Mouse (Mus musculus): ENCODE measurements around the gene Jmy. TPM values are rescaled to one million over a fixed set of nuclear protein-coding genes. Genes with fewer than 3 reads are reported as not detected.
A peak's percentile ranks its signal among the peaks of the same experiment; 100 is the strongest.
"Not testable (repeated sequence)": the region's sequence is repeated elsewhere in the genome, so short reads cannot be mapped to it uniquely, and the experiment has no call there.

The Jmy gene
- 10 to 100 TPM; 32.8 to 33.8 TPM for total RNA-seq (2021)
- long read RNA-seq, experiment 1, full-length matches to known transcripts, result 1 of 8 reads
- long read RNA-seq, experiment 1, partial matches to known transcripts, result 3 of 8 reads
- long read RNA-seq, experiment 1, other reads (novel, unspliced or antisense), result 4 of 8 reads
- long read RNA-seq, experiment 2, partial matches to known transcripts, result 0 of 6 reads
- long read RNA-seq, experiment 2, other reads (novel, unspliced or antisense), result 6 of 6 reads

DNA sequence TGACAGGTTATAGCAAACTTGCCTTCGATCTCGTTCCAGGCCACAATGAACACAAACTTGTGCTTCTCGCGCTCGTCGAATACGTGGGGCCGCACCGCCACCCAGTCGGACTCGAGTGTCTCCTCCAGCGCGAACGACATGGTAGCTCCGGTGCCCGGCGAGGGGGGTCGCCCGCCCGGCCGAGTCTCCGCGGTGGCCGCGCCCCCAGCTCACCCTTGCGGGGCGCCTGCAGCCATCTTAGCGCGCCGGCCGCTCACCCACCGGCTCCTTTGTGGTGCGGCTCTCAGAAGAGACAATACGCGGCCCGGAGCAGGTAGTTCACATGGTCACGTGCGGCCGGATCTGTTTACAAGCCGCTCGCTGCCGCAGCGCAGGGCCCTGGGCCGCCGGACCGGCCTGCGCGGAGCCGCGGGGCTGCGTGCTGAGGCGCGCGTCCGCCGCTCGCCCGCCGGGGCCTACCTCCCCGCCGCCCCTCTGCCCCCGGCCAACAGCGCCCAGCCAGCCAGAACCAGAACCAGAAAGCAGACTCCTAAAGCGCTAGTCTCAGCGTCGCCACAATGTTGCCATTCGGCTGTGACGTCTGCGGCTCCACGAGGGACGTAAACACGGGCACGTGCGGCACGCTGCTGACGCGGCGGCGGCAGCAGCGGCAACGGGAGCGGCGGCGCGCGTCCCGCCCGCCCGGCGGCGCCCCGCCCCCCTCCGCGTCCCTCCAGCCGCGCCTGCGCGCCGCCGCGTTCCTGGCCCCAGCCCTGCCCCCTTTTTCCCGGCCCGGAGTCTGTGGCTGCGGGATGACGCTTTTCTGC, at the start of gene Jmy:
Jmy (minus strand) TSS at position 642 of the 806 bp plus-strand sequence.
- Histone ChIP-seq H3K4me3 (peak within 1 kb of the TSS; percentile 85), H3K27ac (peak within 1 kb of the TSS; percentile 97)
- TF ChIP-seq CTCF (IDR thresholded peaks at IDR 0.05), result no peak
- intact Hi-C loops (cut with DNase I), result loop anchor here (1.0 to 10.0 kb wide), 5 partner anchors 37 to 355 kb away; partner anchors contain the start of gene Cmya5
- DNase-seq, result peak; percentile 93

DNA sequence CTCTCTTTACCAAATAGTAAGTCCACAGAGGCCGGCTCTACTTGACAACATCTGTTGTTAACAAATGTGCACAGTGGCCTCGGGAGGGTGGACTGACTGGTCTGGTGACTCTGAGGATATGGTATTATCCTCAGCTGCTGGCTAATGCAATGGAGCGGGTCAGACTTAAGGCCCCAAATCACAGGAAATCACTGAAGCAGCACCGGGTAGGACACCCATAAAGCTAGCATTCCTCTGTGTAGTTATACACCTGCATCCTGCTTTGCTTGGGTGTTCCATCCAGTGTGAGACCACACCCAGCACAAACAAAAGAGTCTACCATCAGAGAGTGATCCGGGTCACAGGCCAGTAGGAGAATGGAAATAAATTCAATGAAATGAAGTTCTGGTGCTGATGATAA, 48.0 kb upstream of the Jmy start:
- Histone ChIP-seq H3K27ac (no peak overlapping the region), H3K4me3 (no peak overlapping the region)
- DNase-seq, result no peak
- no peak for TF ChIP-seq CTCF (IDR thresholded peaks at IDR 0.05)
- intact Hi-C loops (cut with DNase I), result no loop called here

GRCm38 (mm10) chr13:93546011-93546410, 46.4 kb upstream of the Jmy start:
- intact Hi-C loops (cut with DNase I), result no loop called here

GRCm38 (mm10) chr13:93544274-93544673, 44.7 kb upstream of the Jmy start:
- intact Hi-C loops (cut with DNase I), result no loop called here
- no peak for TF ChIP-seq CTCF (IDR thresholded peaks at IDR 0.05)

More at GRCm38 (mm10) chr13:93546011-93546410, 46.4 kb upstream of the Jmy start:
- no peak for TF ChIP-seq CTCF (IDR thresholded peaks at IDR 0.05)
- no peak overlapping the region for H3K27ac ChIP-seq
- H3K4me3 ChIP-seq, result no peak overlapping the region
- DNase-seq, result no peak

DNA sequence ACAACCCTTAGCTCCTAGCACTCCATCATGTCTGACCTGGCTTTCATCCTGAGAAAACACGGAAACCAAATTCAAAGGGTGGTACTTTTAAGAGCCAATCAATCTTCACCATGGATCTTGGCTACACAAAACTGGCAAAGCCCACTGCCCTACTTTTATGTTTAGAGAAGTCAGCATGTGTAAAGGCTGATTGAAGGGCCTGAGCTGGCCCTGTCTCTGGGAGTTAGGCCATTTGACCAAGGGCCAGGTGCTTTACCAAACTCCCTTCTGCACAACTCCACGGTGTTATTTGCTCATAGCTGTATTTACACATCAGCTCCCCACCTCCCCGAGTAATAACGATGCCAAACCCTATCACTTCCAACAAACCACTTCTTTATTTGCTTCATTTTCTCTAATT, 39.7 kb upstream of the Jmy start:
- H3K27ac ChIP-seq, result no peak overlapping the region
- intact Hi-C loops (cut with DNase I), result no loop called here
- TF ChIP-seq CTCF (IDR thresholded peaks at IDR 0.05), result no peak
- no peak overlapping the region for H3K4me3 ChIP-seq
- no peak for DNase-seq

More at GRCm38 (mm10) chr13:93544274-93544673, 44.7 kb upstream of the Jmy start:
- DNase-seq, result no peak
- Histone ChIP-seq H3K27ac (no peak overlapping the region), H3K4me3 (no peak overlapping the region)

- TF ChIP-seq CTCF (IDR thresholded peaks at IDR 0.05), result no peak
- H3K27ac ChIP-seq, result no peak overlapping the region
- intact Hi-C loops (cut with DNase I), result no loop called here
- H3K4me3 ChIP-seq, result no peak overlapping the region
- DNase-seq, result no peak
Observed at GRCm38 (mm10) chr13:93518753-93519319, 19.2 kb upstream of the Jmy start.

DNA sequence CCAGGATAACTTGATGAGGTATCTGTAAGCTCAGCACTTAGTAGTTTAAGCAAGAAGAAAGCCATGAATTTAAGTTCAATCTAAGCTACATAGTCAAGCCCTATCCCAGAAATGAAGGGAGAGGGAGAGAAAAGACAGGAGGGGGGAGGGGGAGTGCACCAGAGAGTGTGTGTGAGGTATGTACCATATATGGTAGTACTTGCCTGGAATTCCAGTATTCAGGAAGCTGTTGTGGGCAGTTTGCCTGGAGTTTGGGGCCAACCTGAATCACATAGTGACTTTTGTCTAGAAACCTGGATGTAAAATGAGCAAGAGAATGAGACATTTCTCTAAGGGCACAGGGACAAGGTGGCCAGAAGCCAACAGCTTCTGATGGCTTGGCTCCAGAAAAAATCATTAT, 17.6 kb upstream of the Jmy start:
- DNase-seq, result no peak
- intact Hi-C loops (cut with DNase I), result no loop called here
- Histone ChIP-seq H3K4me3 (no peak overlapping the region), H3K27ac (no peak overlapping the region)
- no peak for TF ChIP-seq CTCF (IDR thresholded peaks at IDR 0.05)

GRCm38 (mm10) chr13:93514000-93514795, 14.6 kb upstream of the Jmy start:
- intact Hi-C loops (cut with DNase I), result no loop called here

GRCm38 (mm10) chr13:93510447-93511180, 11.0 kb upstream of the Jmy start:
- no peak for TF ChIP-seq CTCF (IDR thresholded peaks at IDR 0.05)
- Histone ChIP-seq H3K4me3 (no peak overlapping the region), H3K27ac (no peak overlapping the region)
- intact Hi-C loops (cut with DNase I), result no loop called here
- peak; percentile 49 for DNase-seq

More at GRCm38 (mm10) chr13:93514000-93514795, 14.6 kb upstream of the Jmy start:
- Histone ChIP-seq H3K4me3 (no peak overlapping the region), H3K27ac (no peak overlapping the region)
- DNase-seq, result no peak
- no peak for TF ChIP-seq CTCF (IDR thresholded peaks at IDR 0.05)

GRCm38 (mm10) chr13:93506920-93507319, 7.3 kb upstream of the Jmy start:
- intact Hi-C loops (cut with DNase I); H3K4me3 ChIP-seq; DNase-seq; H3K27ac ChIP-seq: not testable (repeated sequence)

GRCm38 (mm10) chr13:93501724-93502123, 2.1 kb upstream of the Jmy start:
- intact Hi-C loops (cut with DNase I), result no loop called here
- no peak overlapping the region for H3K27ac ChIP-seq
- DNase-seq, result no peak
- no peak for TF ChIP-seq CTCF (IDR thresholded peaks at IDR 0.05)
- no peak overlapping the region for H3K4me3 ChIP-seq
